Mouse (Mus musculus) c-Kit-positive CD71-negative TER-119-negative erythroid progenitor cells, embryonic 14.5 days (primary cell): ENCODE results near the gene Gprc6a.

ENCODE experiments used
- DNase-seq: peaks from one replicate; pipeline ENCODE4 v3.0.0-alpha.2; 2013; ENCODE audit warnings: low read depth

The Gprc6a gene

GRCm38 (mm10) chr10:51631411-51632136, at the start of gene Gprc6a:
TSS of gene Gprc6a (minus strand) at chr10:51631461.
- no peak for DNase-seq

- DNase-seq: no peak
These were observed 47.0 kb upstream of the Gprc6a start for GRCm38 (mm10) chr10:51678251-51678639.

GRCm38 (mm10) chr10:51677548-51678250, 46.4 kb upstream of the Gprc6a start, which contains the start of gene Rfx6:
TSS of gene Rfx6 (plus strand) at chr10:51677756.
- DNase-seq: no peak

GRCm38 (mm10) chr10:51672082-51672779, 41.0 kb upstream of the Gprc6a start:
- no peak for DNase-seq

- no peak for DNase-seq
These were observed 40.3 kb upstream of the Gprc6a start for GRCm38 (mm10) chr10:51671583-51671982.

- no peak for DNase-seq
These were observed 38.1 kb upstream of the Gprc6a start for GRCm38 (mm10) chr10:51669334-51669733.

- no peak for DNase-seq
These were observed 26.1 kb upstream of the Gprc6a start for GRCm38 (mm10) chr10:51657324-51657723.

- no peak for DNase-seq
These were observed 18.4 kb upstream of the Gprc6a start for GRCm38 (mm10) chr10:51649506-51650221.

GRCm38 (mm10) chr10:51621193-51621592, 10.1 kb downstream of the Gprc6a start:
- DNase-seq: no peak

GRCm38 (mm10) chr10:51620126-51620525, 11.1 kb downstream of the Gprc6a start:
- no peak for DNase-seq

- no peak for DNase-seq
These were observed 12.7 kb downstream of the Gprc6a start for GRCm38 (mm10) chr10:51618538-51618937.

GRCm38 (mm10) chr10:51614826-51615590, 16.3 kb downstream of the Gprc6a start:
- no peak for DNase-seq

- DNase-seq: no peak
These were observed 17.8 kb downstream of the Gprc6a start for GRCm38 (mm10) chr10:51613421-51613820.

- no peak for DNase-seq
These were observed 19.1 kb downstream of the Gprc6a start for GRCm38 (mm10) chr10:51611969-51612682.

- no peak for DNase-seq
These were observed 21.4 kb downstream of the Gprc6a start for GRCm38 (mm10) chr10:51609741-51610425.

- peak; percentile 9 for DNase-seq
These were observed 34.2 kb downstream of the Gprc6a start for GRCm38 (mm10) chr10:51596928-51597635.

- peak; percentile 24 for DNase-seq
These were observed 36.0 kb downstream of the Gprc6a start for GRCm38 (mm10) chr10:51595001-51595931.

- DNase-seq: no peak
These were observed 39.7 kb downstream of the Gprc6a start for GRCm38 (mm10) chr10:51591574-51591973.
